Mouse (Mus musculus) liver, embryonic 14.5 days (tissue): ENCODE data around the gene Atp6v1c2.

Experiments
- CTCF ChIP-seq: IDR thresholded peaks from 2 replicates; pipeline ENCODE4 v1.5.1; 2016; ENCODE audit warnings: antibody characterized with exemption, low read depth, control low read depth
- EP300 ChIP-seq: IDR thresholded peaks from 2 replicates; pipeline ENCODE4 v1.6.1; 2016; ENCODE audit warnings: antibody characterized with exemption, low read depth

DNA sequence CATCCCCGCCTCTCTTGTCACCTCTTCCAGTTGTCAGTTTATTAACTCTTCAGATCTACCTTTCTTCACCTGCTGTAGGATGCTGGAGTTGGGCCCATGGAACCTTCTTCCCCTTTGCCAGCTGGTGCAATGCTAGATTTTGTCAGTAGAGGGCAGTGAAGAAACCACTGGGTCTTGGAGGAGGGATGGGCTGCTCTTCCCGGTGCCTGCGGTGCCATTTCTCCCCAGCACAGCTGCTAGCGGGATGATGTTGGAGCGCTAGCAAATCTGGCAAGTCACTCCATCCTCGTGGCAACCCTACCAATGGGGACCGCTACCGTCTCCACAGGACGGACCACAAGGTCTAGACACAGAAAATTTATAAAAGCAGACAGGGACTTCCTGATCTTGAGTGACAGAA, 76.1 kb downstream of the Atp6v1c2 start:
- TF ChIP-seq EP300, result no peak
- TF ChIP-seq CTCF, result peak; percentile 78
